Mouse (Mus musculus) small intestine, adult 2 months (tissue): ENCODE measurements around the gene Gm17334. TPM values are rescaled to one million over a fixed set of nuclear protein-coding genes. Genes with fewer than 3 reads are reported as not detected.

ENCODE experiments used
- H3K27ac ChIP-seq: fragments of 200-500 bp; 2 replicates; pipeline ENCODE4 v1.5.1; 2012; ENCODE audit warnings: low read depth, low read length, control low read depth, inconsistent platforms; ENCODE audit not compliant: insufficient read depth
- H3K27me3 ChIP-seq: fragments of 200-500 bp; 2 replicates; pipeline ENCODE4 v1.6.1; 2012; ENCODE audit warnings: mild to moderate bottlenecking, moderate library complexity, low read length, inconsistent platforms; ENCODE audit not compliant: control insufficient read depth, insufficient read depth
- H3K36me3 ChIP-seq: fragments of 200-500 bp; 2 replicates; pipeline ENCODE4 v1.6.1; 2012; ENCODE audit warnings: mild to moderate bottlenecking, low read length, control low read depth, inconsistent platforms; ENCODE audit not compliant: control insufficient read depth, insufficient read depth
- H3K4me1 ChIP-seq: fragments of 200-500 bp; 2 replicates; pipeline ENCODE4 v1.6.1; 2012; ENCODE audit warnings: low read length, inconsistent platforms, mixed read lengths; ENCODE audit not compliant: control insufficient read depth, insufficient read depth, insufficient read length
- H3K4me3 ChIP-seq: fragments of 200-500 bp; 2 replicates; pipeline ENCODE4 v1.5.1; 2012; ENCODE audit warnings: low read depth, mild to moderate bottlenecking, control low read depth, inconsistent platforms, low read length, moderate library complexity
- CTCF ChIP-seq: fragments of 200-500 bp; IDR thresholded peaks from 2 replicates; pipeline ENCODE4 v1.5.1; 2012; ENCODE audit warnings: low read depth, mild to moderate bottlenecking, control low read depth, inconsistent platforms, low read length, moderate library complexity, mixed read lengths; ENCODE audit not compliant: insufficient replicate concordance, insufficient read length; ENCODE audit errors: extremely low read depth
- POLR2A ChIP-seq: fragments of 200-500 bp; IDR thresholded peaks from 2 replicates; pipeline ENCODE4 v1.6.1; 2012; ENCODE audit warnings: low read depth, mild to moderate bottlenecking, control low read depth, inconsistent platforms, low read length, moderate library complexity
- WGBS: fragments of 180-500 bp; shearing (Covaris S2); methylation state at CpG from one replicate; pipeline ENCODE4 v1.1.7; 2018; 5-methylcytosine and 5-hydroxymethylcytosine counted together
- polyA plus RNA-seq: library from polyadenylated mRNA; depleted of rRNA; stranded (reverse); fragments of >200 nt; gene quantifications from 2 replicates; pipeline ENCODE4 v1.2.3, GENCODE M21; 2012

The Gm17334 gene
- polyA plus RNA-seq, 1 experiment, result 1.6 TPM

GRCm38 (mm10) chr11:53749716-53750352, 23.2 kb downstream of the Gm17334 start:
- Histone ChIP-seq H3K4me3 (no peak overlapping the region), H3K27ac (no peak overlapping the region), H3K4me1 (no peaks in the 10 kb centered on the region), H3K36me3 (no peaks in the 10 kb centered on the region), H3K27me3 (no peaks in the 10 kb centered on the region)
- WGBS, result 82% methylated on average over 5 of the region's 5 CpGs
- no peak for TF ChIP-seq POLR2A
- TF ChIP-seq CTCF, result no peak

GRCm38 (mm10) chr11:53749306-53749705, 23.7 kb downstream of the Gm17334 start:
- no peaks in the 10 kb centered on the region for H3K36me3 ChIP-seq
- H3K27me3 ChIP-seq, result no peaks in the 10 kb centered on the region
- H3K4me1 ChIP-seq, result no peaks in the 10 kb centered on the region
- WGBS, result 83% methylated on average over 4 of the region's 4 CpGs
- no peak overlapping the region for H3K4me3 ChIP-seq
- TF ChIP-seq CTCF, result no peak
- no peak overlapping the region for H3K27ac ChIP-seq

- Histone ChIP-seq H3K27me3 (no peaks in the 10 kb centered on the region), H3K4me3 (no peak overlapping the region), H3K27ac (peak overlapping the region; percentile 5; the same call in 1 of the 2 replicates), H3K36me3 (no peaks in the 10 kb centered on the region), H3K4me1 (no peaks in the 10 kb centered on the region)
- TF ChIP-seq POLR2A, result no peak
- 78% methylated on average over 6 of the region's 6 CpGs for WGBS
Observed at GRCm38 (mm10) chr11:53748614-53749013, 24.4 kb downstream of the Gm17334 start.

GRCm38 (mm10) chr11:53747985-53748384, 25.0 kb downstream of the Gm17334 start:
- WGBS, result 86% methylated on average over 9 of the region's 9 CpGs

GRCm38 (mm10) chr11:53745260-53745659, 27.7 kb downstream of the Gm17334 start:
- TF ChIP-seq POLR2A, result no peak
- no peak for TF ChIP-seq CTCF
- no peaks in the 10 kb centered on the region for H3K27me3 ChIP-seq
- 74% methylated on average over 2 of the region's 2 CpGs for WGBS
- no peak overlapping the region for H3K4me3 ChIP-seq
- H3K36me3 ChIP-seq, result no peaks in the 10 kb centered on the region
- no peak overlapping the region for H3K27ac ChIP-seq
- H3K4me1 ChIP-seq, result no peaks in the 10 kb centered on the region

More at GRCm38 (mm10) chr11:53747985-53748384, 25.0 kb downstream of the Gm17334 start:
- no peaks in the 10 kb centered on the region for H3K36me3 ChIP-seq
- no peak overlapping the region for H3K4me3 ChIP-seq
- peak overlapping the region; percentile 5; the same call in 1 of the 2 replicates for H3K27ac ChIP-seq
- H3K4me1 ChIP-seq, result no peaks in the 10 kb centered on the region
- TF ChIP-seq POLR2A (no peak), CTCF (no peak)
- H3K27me3 ChIP-seq, result no peaks in the 10 kb centered on the region

- 65% methylated on average over 5 of the region's 5 CpGs for WGBS
- Histone ChIP-seq H3K4me1 (no peaks in the 10 kb centered on the region), H3K36me3 (no peaks in the 10 kb centered on the region), H3K27ac (no peak overlapping the region), H3K27me3 (no peaks in the 10 kb centered on the region), H3K4me3 (no peak overlapping the region)
- TF ChIP-seq POLR2A (no peak), CTCF (peak; percentile 5; the same call in 1 of the 2 replicates)
Observed at GRCm38 (mm10) chr11:53742353-53742752, 30.6 kb downstream of the Gm17334 start.

GRCm38 (mm10) chr11:53737573-53737946, 35.4 kb downstream of the Gm17334 start:
- H3K27me3 ChIP-seq, result no peaks in the 10 kb centered on the region
- no peak overlapping the region for H3K4me3 ChIP-seq
- 20% methylated on average over 6 of the region's 6 CpGs for WGBS
- no peaks in the 10 kb centered on the region for H3K36me3 ChIP-seq
- TF ChIP-seq POLR2A (no peak), CTCF (peak; percentile 48; the same call in 1 of the 2 replicates)
- peak overlapping the region; percentile 35; the same call in 1 of the 2 replicates for H3K27ac ChIP-seq
- H3K4me1 ChIP-seq, result 0 out of 2 replicates have a peak, but pooled peaks cover 3% of the 10 kb centered on the region
